Mouse (Mus musculus): ENCODE measurements at regions not wholly inside any gene's neighbourhood (a gene's known extent, or its start where the extent isn't known, plus 50 kb on each side); places are given as distances from the start of the nearest gene placed in this dataset.

- no peak for TF ChIP-seq CTCF (IDR thresholded peaks at IDR 0.05; ENCODE audit: low read depth, low read length)
- no peak for TF ChIP-seq POLR2A (IDR thresholded peaks at IDR 0.05; ENCODE audit: extremely low read depth, insufficient read depth, low read length)
Observed at GRCm38 (mm10) chr2:17945369-17945915, 51.3 kb downstream of the H2al2a start.
